Mouse (Mus musculus) kidney, embryonic 16.5 days (tissue): Measurements from ENCODE around the gene Adprh. TPM values are rescaled to one million over a fixed set of nuclear protein-coding genes. Genes with fewer than 3 reads are reported as not detected.
A peak's percentile ranks its signal among the peaks of the same experiment; 100 is the strongest.

ENCODE experiments used
- ATAC-seq: fragments of 200-750 bp; cut with Nextera tagmentation; 2 replicates; pipeline ENCODE4 v1.8.0; 2017; ENCODE audit warnings: moderate TSS enrichment; ENCODE audit not compliant: low FRiP score, low TSS enrichment
- H3K27ac ChIP-seq: fragments of 300-500 bp; sonication (generic); 2 replicates; pipeline ENCODE4 v1.5.1; 2014; ENCODE audit warnings: low read length
- H3K27me3 ChIP-seq: fragments of 300-500 bp; sonication (generic); 2 replicates; pipeline ENCODE4 v1.6.1; 2014; ENCODE audit warnings: low read length, control low read depth, mixed read lengths; ENCODE audit not compliant: insufficient read depth
- H3K36me3 ChIP-seq: fragments of 300-500 bp; sonication (generic); 2 replicates; pipeline ENCODE4 v1.6.1; 2014; ENCODE audit warnings: low read length, control low read depth, mixed read lengths; ENCODE audit not compliant: insufficient read depth
- H3K4me1 ChIP-seq: fragments of 300-500 bp; sonication (generic); 2 replicates; pipeline ENCODE4 v1.6.1; 2014; ENCODE audit warnings: low read length, control low read depth, mixed read lengths; ENCODE audit not compliant: insufficient read depth
- H3K4me2 ChIP-seq: fragments of 300-500 bp; sonication (generic); replicated peaks from 2 replicates; pipeline ENCODE4 v1.6.1; 2014; ENCODE audit warnings: low read depth, low read length
- H3K4me3 ChIP-seq: fragments of 300-500 bp; sonication (generic); 2 replicates; pipeline ENCODE4 v1.5.1; 2014; ENCODE audit warnings: mild to moderate bottlenecking, low read length
- H3K9ac ChIP-seq: fragments of 300-500 bp; sonication (generic); replicated peaks from 2 replicates; pipeline ENCODE4 v1.6.1; 2014; ENCODE audit warnings: low read length
- H3K9me3 ChIP-seq: fragments of 300-500 bp; sonication (generic); 2 replicates; pipeline ENCODE4 v1.6.1; 2016; ENCODE audit warnings: low read length, control low read depth
- WGBS: fragments of 180-500 bp; shearing (Covaris S2); extraction: QIAGEN DNeasy Blood & Tissue Kit; methylation state at CpG from one replicate; pipeline ENCODE4 v1.1.7; 2014; 5-methylcytosine and 5-hydroxymethylcytosine counted together
- polyA plus RNA-seq: library from polyadenylated mRNA; unstranded; fragments of >200 nt; fragmentation: Nextera tagmentation; extraction: Ambion mirVana; gene quantifications from 2 replicates; pipeline ENCODE4 v1.2.1, GENCODE M21; 2015

The Adprh gene
- polyA plus RNA-seq, 1 experiment from 2014 or later, result 94.3 TPM

DNA sequence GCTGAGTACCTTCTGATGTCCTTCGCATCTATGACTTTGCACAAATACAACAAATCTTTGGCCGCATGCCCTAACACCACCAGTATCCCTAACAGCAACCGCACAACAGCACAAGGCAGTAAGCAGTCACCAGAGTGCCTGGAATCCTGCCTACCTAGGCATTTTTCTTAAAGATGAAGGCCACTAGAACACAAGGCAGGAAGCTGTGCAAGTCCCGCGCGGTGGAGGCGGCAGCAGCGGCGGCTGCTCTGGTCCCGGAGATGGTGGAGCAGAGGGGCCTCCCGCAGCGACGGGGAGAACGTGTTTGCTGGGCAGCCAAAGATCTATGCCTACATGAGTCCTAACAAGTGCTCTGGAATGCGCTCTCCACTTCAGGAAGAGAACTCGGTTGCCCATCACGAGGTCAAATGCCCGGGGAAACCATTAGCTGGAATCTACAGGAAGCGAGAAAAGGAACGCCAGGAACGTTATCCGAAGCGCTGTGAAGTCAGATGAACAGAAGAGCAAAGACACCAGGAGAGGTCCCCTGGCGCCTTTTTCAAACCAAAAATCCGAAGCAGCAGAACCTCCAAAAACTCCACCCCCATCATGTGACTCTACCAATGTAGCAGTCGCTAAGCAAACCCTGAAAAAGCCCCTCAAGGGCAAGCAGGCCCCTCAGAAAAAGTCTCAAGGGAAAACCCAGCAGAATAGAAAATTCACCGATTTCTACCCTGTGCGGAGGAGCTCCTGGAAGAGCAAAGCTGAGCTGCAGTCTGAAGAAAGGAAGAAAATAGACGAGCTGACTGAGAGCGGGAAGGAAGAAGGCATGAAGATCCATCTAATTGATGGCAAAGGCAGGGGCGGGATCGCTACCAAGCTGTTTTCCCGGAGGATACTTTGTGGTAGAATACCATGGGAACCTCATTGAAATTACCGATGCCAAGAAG is 24.1 kb upstream of the Adprh start:
- peak; percentile 68 for ATAC-seq
- peaks cover 9% of the 10 kb centered on the region for H3K4me1 ChIP-seq
- H3K27me3 ChIP-seq, result no peaks in the 10 kb centered on the region
- H3K27ac ChIP-seq, result no peak overlapping the region; the same call in 1 of the 2 replicates
- H3K4me2 ChIP-seq, result peak overlapping the region; percentile 62
- peak overlapping the region; percentile 45 for H3K9ac ChIP-seq
- peak overlapping the region; percentile 40 for H3K4me3 ChIP-seq
- H3K9me3 ChIP-seq, result no peaks in the 10 kb centered on the region
- WGBS, result 6% methylated on average over 34 of the region's 34 CpGs
- H3K36me3 ChIP-seq, result no peaks in the 10 kb centered on the region

GRCm38 (mm10) chr16:38475681-38476311 is 23.3 kb upstream of the Adprh start:
- WGBS, result 31% methylated on average over 4 of the region's 4 CpGs
- Histone ChIP-seq H3K4me2 (peak overlapping the region; percentile 62), H3K36me3 (no peaks in the 10 kb centered on the region), H3K9ac (0 out of 2 replicates have a peak overlapping the region, but pooled peaks have one; percentile 45), H3K27ac (no peak overlapping the region; the same call in 1 of the 2 replicates), H3K9me3 (no peaks in the 10 kb centered on the region), H3K27me3 (no peaks in the 10 kb centered on the region), H3K4me1 (peaks cover 9% of the 10 kb centered on the region), H3K4me3 (peak overlapping the region; percentile 40; the same call in 1 of the 2 replicates)
- peak; percentile 58; the same call in 1 of the 2 replicates for ATAC-seq

DNA sequence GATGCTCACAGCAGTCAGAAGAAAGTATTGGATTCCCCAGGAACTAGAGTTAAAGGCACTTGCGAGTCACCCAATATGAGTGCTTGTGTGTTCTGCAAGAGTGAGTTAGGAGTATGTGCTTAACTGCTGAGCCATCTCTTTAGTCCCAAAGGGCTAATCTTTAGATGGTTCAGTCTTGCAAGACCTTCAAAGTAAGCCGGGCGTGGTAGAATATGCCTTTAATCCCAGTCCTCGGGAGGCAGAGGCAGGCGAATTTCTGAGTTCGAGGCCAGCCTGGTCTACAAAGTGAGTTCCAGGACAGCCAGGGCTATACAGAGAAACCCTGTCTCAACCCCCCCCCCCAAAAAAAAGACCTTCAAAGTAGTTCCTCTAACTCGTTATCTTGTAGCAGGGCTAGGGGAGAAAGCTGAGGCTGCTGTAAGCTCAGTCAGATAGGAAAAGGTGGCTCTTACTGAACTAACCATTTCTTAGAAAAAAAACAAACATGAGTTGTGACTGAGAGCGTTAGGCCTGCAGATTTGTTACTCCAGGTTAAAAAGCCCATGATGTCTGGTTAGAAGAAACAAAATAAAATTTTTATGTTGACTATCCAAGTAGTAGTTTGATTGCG is 22.3 kb upstream of the Adprh start:
- WGBS, result 81% methylated on average over 9 of the region's 9 CpGs
- H3K27me3 ChIP-seq, result no peaks in the 10 kb centered on the region
- no peak for ATAC-seq

DNA sequence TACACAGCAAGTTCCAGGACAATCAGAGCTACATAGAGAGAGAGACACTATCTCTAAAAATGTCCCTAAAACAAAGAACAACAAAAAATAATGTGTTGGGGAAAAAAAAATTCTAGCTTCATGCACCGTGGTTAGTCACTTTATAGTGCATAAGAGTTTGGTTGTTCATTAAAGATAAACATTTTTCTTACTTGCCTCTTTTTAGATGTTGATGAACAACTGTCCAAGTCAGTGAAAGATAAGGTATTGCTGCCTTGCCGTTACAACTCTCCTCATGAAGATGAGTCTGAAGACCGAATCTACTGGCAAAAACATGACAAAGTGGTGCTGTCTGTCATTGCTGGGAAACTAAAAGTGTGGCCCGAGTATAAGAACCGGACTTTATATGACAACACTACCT is 21.2 kb upstream of the Adprh start:
- Histone ChIP-seq H3K4me3 (no peak overlapping the region), H3K27me3 (no peaks in the 10 kb centered on the region), H3K4me1 (peaks cover 9% of the 10 kb centered on the region), H3K27ac (no peak overlapping the region), H3K36me3 (no peaks in the 10 kb centered on the region), H3K4me2 (no peak overlapping the region), H3K9me3 (no peaks in the 10 kb centered on the region), H3K9ac (no peak overlapping the region)
- no peak for ATAC-seq
- 93% methylated on average over 5 of the region's 5 CpGs for WGBS

More for the DNA sequence above, 22.3 kb upstream of the Adprh start:
- Histone ChIP-seq H3K4me1 (peaks cover 9% of the 10 kb centered on the region), H3K27ac (no peak overlapping the region), H3K9me3 (no peaks in the 10 kb centered on the region), H3K9ac (no peak overlapping the region), H3K4me2 (no peak overlapping the region), H3K36me3 (no peaks in the 10 kb centered on the region), H3K4me3 (no peak overlapping the region)

GRCm38 (mm10) chr16:38472507-38472873 is 20.0 kb upstream of the Adprh start:
- no peak overlapping the region for H3K27ac ChIP-seq
- WGBS, result 92% methylated on average over 5 of the region's 5 CpGs
- H3K9me3 ChIP-seq, result no peaks in the 10 kb centered on the region
- no peak for ATAC-seq
- peaks cover 9% of the 10 kb centered on the region for H3K4me1 ChIP-seq
- H3K4me2 ChIP-seq, result no peak overlapping the region
- H3K27me3 ChIP-seq, result no peaks in the 10 kb centered on the region
- H3K36me3 ChIP-seq, result no peaks in the 10 kb centered on the region
- H3K4me3 ChIP-seq, result no peak overlapping the region
- H3K9ac ChIP-seq, result no peak overlapping the region

DNA sequence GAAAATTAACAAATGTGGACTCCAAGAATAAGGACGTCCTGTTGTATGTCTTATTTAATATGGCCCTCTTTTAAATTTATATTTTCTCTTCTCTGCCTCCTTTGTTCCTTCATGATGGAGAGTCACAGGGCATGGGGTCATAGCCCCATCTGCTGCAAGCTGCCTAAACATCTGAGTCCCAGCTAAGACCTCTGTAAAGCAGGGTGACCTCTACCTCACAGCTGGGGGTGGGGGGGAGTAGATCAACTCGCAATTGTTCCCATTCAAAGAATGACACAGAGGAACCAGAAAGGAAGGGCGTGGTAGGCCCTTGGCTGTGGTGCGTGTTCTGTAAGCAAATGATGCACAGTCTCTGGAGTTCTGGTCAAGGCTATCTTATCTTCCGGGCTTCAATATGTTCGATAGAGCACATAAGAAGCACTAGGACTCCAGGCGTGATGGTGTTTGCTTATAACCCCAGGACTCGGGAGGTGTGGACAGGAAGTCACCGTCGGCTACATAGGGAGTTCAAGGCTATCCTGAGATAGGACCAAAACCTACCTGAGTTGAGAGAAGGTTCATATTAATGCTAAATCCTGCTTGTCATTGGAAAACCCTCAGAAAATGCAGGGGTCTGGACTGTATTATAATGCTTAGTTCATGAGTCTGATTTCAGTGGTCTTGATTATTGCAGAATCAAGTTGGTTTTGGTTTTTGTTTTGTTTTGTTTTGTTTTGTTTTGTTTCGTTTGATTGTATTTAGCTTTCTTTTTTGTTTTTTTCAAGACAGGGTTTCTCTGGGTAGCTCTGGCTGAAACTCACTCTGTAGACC is 19.4 kb upstream of the Adprh start:
- peaks cover 5% of the 10 kb centered on the region for H3K4me1 ChIP-seq
- WGBS, result 81% methylated on average over 11 of the region's 11 CpGs
- no peaks in the 10 kb centered on the region for H3K27me3 ChIP-seq
- H3K27ac ChIP-seq, result no peak overlapping the region
- H3K36me3 ChIP-seq, result no peaks in the 10 kb centered on the region
- H3K4me2 ChIP-seq, result no peak overlapping the region
- no peak overlapping the region for H3K4me3 ChIP-seq
- H3K9ac ChIP-seq, result no peak overlapping the region
- H3K9me3 ChIP-seq, result no peaks in the 10 kb centered on the region
- no peak for ATAC-seq

GRCm38 (mm10) chr16:38469437-38469836 is 16.9 kb upstream of the Adprh start:
- Histone ChIP-seq H3K4me1 (no peaks in the 10 kb centered on the region), H3K9ac (no peak overlapping the region), H3K4me2 (no peak overlapping the region), H3K36me3 (no peaks in the 10 kb centered on the region), H3K9me3 (no peaks in the 10 kb centered on the region), H3K27me3 (no peaks in the 10 kb centered on the region), H3K27ac (no peak overlapping the region), H3K4me3 (no peak overlapping the region)
- WGBS, result 76% methylated on average over 8 of the region's 8 CpGs
- no peak for ATAC-seq

- Histone ChIP-seq H3K36me3 (no peaks in the 10 kb centered on the region), H3K4me1 (no peaks in the 10 kb centered on the region), H3K9ac (no peak overlapping the region), H3K27ac (no peak overlapping the region), H3K27me3 (no peaks in the 10 kb centered on the region), H3K4me2 (no peak overlapping the region), H3K4me3 (no peak overlapping the region), H3K9me3 (no peaks in the 10 kb centered on the region)
- ATAC-seq, result no peak
- 28% methylated on average over 3 of the region's 3 CpGs for WGBS
Observed at GRCm38 (mm10) chr16:38468706-38469018, 16.2 kb upstream of the Adprh start.

DNA sequence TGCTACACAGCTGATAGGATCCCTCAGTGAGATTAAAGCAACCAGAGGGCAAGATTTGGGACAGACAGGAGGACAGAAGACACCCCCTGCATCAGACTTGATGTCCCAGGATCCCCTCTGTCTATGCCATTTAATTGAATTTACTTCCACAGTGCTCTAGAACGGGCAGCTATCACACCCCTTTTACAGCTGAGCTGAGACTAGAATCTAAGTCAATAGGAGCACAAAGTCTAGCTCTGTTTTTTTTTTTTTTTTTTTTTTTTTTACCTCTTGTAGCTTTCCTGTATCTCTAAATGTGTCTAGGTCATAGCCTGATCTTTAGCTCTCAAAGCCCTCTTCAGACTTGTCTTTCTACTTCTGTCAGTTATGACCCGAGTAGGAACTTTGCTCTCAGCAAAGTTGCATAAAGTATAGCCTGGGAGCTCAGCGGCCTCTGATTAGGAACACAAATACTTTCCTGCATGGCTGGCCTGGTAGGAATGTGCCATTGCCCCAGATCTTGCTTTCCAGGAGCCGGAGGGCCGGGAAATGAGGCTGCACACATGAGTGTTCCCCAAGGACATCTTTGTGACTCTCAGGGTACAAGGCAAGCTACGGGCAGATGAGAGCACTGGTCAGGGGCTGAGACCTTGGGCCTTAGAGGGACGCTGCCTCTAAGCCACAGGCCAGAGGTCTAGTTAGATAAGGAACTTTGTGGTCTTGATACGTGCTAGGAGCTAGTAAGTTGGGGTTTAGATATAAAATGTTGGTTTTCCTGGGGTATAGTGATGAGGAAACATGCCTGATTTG is 15.6 kb upstream of the Adprh start:
- Histone ChIP-seq H3K4me1 (no peaks in the 10 kb centered on the region), H3K9me3 (no peaks in the 10 kb centered on the region), H3K27me3 (no peaks in the 10 kb centered on the region), H3K9ac (no peak overlapping the region), H3K4me2 (no peak overlapping the region), H3K27ac (no peak overlapping the region), H3K36me3 (no peaks in the 10 kb centered on the region), H3K4me3 (no peak overlapping the region)
- 68% methylated on average over 8 of the region's 8 CpGs for WGBS
- no peak for ATAC-seq
